Mouse (Mus musculus): ENCODE measurements at regions not wholly inside any gene's neighbourhood (a gene's known extent, or its start where the extent isn't known, plus 50 kb on each side); places are given as distances from the start of the nearest gene placed in this dataset.

DNA sequence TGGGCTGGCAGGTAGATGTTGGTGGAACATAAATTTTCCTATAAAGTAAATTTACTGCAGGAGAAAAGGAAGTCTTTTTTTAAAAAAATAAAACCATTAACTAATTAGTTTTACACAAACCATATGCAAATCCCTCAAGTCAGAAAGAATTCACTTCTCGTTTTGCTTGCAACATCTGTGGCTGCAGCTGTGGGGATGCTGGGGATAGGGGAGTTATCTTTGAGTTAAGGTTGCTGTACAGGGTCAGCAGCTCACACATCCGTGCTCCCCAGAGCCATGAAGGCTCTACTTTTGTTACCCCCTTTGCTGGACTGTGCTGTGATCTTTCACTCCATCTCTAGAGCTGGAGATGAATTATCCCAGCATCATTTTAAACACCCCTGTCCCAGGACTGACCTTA lies 54.4 kb upstream of the Tnp1 start:
- TF ChIP-seq RAD21 (IDR thresholded peaks at IDR 0.05; ENCODE audit: low read depth, low read length) (no peak), IRF4 (IDR thresholded peaks at IDR 0.05; ENCODE audit: low read depth, low read length) (no peak), POLR2AphosphoS2 (IDR thresholded peaks at IDR 0.05; ENCODE audit: low read depth, low read length) (no peak), CHD2 (IDR thresholded peaks at IDR 0.05; ENCODE audit: low read length) (no peak), EP300 (IDR thresholded peaks at IDR 0.05; ENCODE audit: low read length) (peak; percentile 60), ZNF384 (IDR thresholded peaks at IDR 0.05; ENCODE audit: low read depth, low read length) (peak; percentile 69), TCF12 (IDR thresholded peaks at IDR 0.05; ENCODE audit: low read depth, low read length) (peak; percentile 49; the same call in 1 of the 2 replicates)
- peaks cover 6 to 24% of the 10 kb centered on the region in 2 experiments for H3K4me1 ChIP-seq (ENCODE audit: control insufficient read depth in 1 of 2, insufficient read depth in 2 of 2)

More for the DNA sequence above, 54.4 kb upstream of the Tnp1 start:
- H3K4me3 ChIP-seq (replicated peaks in 1 of 3; ENCODE audit: low read depth in 2 of 3, low read length in 2 of 3, poor library complexity in 1 of 3): no peak overlapping the region
- in situ Hi-C loops (cut with MboI; ENCODE audit: low pct_ligation_motif_present, low pct_unique_long_range_greater_than_20kb, low sequenced_read_pairs): no loop called here
- no peaks in the 10 kb centered on the region for H3K36me3 ChIP-seq (replicated peaks in 1 of 2; ENCODE audit: control insufficient read depth in 1 of 2, insufficient read depth in 1 of 2, low read length in 1 of 2)
- H3K79me2 ChIP-seq (replicated peaks; ENCODE audit: control insufficient read depth, extremely low read depth, insufficient read depth, poor library complexity, severe bottlenecking): no peaks in the 10 kb centered on the region
- DNase-seq (ENCODE audit: extremely low read depth): peak; percentile 54
- dilution Hi-C loops (cut with MboI; ENCODE audit: extremely low pct_ligation_motif_present, extremely low pct_unique_long_range_greater_than_20kb, low sequenced_read_pairs): no loop called here
- H3K9ac ChIP-seq (ENCODE audit: insufficient read depth, low read depth): no peak overlapping the region
- peaks cover 12% of the 10 kb centered on the region for H3K27me3 ChIP-seq (replicated peaks)
- peaks cover 4% of the 10 kb centered on the region for H3K9me3 ChIP-seq (replicated peaks; ENCODE audit: low read length)
- H3K4me2 ChIP-seq (ENCODE audit: insufficient read depth, low read depth, poor library complexity, severe bottlenecking): no peak overlapping the region
- H3K27ac ChIP-seq (ENCODE audit: insufficient read depth, low read depth): no peak overlapping the region
